Mouse (Mus musculus) WW6 (cell line): Measurements from ENCODE around the gene Nanp.

Source experiments
- DNase-seq: peaks from one replicate; pipeline ENCODE4 v3.0.0-alpha.2; 2013; ENCODE audit warnings: low read depth, low spot score

Nanp gene

DNA sequence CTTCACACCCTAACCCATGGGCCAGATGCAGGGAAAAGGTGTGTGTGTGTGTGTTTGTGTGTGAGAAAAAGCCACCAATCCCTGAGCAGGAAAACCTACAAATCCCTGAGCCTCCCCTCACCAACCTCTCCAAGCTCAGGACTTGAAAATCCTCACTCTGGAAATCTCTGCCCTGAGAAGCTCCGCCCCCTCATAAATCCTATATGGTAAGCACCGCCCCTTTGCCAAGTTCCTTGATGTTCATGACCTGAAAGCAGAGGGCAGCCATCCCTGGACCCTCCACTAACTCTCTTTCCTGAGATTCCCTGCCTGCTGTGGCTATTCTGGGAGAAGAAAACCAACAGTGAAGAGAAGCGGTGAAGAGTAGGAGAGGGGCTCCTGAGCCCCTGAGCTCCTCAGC lies 40.2 kb downstream of the Nanp start:
- DNase-seq = no peak

DNA sequence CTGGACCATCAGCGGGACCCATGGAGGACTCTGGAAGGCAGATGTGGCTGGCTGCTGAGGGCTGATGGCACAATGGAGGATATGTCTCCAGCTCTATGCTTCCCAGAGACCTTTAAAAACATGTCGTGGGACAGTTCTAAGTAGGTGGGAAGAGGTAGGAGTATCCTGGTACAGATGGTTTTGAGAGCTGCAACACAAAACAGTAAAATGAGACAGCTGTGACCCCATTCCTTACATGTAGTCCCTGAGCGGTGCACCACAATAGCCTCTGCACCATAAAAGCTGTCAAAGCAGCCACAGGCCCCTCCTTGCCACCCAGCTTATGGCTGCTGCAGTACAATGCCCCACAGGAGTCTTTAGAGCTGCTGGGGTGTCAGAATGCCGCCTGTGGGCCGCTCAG lies 41.6 kb downstream of the Nanp start:
- no peak for DNase-seq

DNA sequence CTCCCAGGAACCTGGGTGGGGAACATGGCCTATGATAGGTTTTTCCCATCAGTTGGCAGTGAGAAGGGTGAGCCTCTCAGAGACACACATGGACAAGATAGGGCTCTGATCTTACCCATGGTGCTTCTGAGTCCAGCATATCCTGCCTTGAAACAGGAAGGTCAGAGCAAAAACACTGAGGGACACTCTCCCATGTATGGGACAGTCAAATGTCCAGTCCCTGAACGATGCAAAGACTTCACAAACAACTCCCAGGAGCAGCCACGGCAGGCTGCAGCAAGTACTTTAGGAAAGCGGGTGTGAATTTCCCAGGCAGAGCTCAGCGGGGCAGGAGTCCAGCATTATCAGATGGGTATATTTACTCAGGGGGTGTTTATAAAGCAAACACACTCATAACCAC lies 43.9 kb downstream of the Nanp start:
- no peak for DNase-seq

DNA sequence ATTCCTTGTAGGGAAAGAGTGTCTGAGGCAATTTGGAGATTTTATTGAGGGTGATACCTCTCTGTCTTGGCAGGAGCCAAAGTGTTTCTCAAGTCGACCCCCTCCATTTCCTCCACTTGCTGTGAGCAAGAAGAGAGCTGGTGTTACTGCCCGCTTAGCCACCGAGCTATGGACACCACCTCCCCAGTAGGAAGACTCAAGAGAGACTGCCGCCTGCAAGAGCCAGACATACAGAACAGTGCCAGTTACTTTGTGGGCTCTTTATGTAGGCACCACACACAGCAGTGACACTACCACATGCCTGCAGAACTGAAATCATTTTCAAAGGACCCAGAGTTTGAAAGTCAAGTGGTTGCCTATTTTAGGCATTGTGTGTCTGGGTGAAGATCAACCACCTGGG lies 48.1 kb downstream of the Nanp start:
- no peak for DNase-seq

DNA sequence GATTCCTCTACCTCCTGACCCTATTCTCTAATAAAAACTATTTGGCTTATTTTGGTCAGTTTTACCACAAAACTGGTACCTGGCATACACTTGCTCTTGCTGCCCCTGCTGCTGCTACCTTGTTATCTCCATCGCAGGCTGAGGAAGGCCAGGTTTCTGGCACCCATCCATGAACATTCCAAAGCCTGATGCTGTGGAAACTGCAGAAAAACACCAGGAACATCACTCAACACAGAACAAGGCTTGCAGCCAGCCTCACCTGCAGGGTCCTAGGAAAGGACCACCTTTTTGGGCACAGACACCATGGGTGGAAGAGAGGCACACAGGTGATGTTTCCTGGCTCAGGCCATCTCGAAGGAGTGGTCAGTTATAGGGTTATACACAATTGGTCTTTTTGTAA lies 48.7 kb downstream of the Nanp start:
- DNase-seq = no peak

DNA sequence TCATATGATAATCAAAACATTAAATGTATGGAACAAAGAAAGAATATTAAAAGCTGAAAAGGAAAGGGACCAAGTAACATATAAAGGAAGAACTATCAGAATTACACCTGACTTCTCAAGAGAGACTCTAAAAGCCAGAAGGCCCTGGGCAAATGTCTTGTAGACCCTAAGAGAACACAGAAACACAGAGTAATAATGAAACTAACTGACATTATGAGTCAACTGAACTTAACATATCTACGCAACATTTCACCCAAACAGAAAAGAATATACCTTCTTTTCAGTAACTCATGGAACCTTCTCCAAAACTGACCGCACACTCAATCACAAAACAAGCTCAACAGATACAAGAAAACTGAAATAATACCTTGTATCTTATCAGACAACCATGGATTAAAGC lies 53.8 kb downstream of the Nanp start:
- no peak for DNase-seq

DNA sequence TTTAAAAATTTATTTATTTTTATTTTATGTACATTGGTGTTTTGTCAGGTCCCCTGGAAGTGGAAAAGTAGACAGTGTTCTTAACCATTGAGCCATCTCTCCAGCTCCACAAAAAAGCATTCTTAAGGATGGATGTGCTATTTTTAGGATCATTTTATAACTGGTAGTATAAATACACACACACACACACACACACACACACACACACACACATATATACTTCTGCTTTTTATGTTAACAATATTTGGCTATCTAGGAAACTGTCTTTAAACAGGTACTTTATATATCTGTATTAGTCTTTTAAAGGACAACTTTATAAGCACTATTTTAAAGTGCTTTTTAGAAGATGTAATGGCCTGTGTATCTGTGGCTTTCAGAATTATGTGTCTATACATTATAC lies 57.1 kb downstream of the Nanp start:
- no peak for DNase-seq

DNA sequence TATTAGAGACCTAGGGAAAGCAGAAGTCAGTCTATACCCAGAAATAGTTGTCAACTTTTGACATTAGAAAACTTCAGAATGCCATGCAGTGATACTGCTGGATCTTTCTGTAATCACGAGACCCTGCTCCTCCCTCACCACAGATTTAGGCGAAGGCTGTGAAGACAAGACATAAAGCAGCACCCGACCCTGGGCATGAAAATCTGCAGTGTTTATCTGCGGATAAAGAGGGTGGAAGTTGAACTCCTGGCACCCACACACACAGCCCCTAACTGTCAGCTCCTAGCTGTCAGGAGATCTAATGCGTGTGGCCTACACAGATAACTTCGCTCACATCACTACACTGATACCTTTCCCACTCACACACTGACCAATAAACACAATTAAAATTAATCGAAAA lies 57.7 kb downstream of the Nanp start:
- no peak for DNase-seq

DNA sequence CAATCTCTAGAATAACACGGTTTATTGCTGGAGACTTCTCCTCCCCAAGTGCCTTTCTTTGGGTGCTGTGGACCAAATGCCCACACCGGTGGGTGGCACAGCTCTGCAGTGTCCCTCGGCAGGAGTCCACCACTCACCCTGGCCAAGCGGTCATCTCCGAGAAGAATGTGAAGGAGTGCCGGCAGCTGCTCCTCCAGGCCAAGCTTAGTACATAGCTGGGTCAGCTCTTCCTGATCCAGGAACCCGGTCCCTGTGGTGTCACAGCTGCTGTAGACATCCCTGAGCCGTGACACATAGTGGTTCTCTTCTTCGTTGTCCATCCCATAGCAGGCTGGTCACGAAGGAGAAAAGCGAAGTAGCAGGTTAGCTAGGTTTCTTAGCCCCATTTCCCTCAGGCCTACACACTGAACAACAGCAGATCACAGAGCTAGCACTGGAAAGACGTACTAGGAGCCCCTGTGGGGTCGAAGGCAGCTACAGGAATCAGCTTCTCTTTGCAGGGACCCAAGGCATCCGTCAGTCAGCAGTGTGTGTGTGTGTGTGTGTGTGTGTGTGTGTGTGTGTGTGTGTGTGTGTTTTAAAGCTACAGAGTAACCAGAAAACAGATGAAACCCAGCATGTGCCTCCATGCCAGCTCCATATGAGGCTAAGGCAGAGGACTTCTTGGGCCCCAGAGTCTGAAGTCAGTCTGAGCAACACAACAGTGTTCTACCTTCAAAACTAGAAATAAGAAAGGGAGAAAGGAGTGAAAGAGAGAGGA lies 59.2 kb downstream of the Nanp start:
- no peak for DNase-seq
